Mouse (Mus musculus): Measurements from ENCODE around the gene S100a6.
A peak's percentile ranks its signal among the peaks of the same experiment; 100 is the strongest.

The S100a6 gene

GRCm38 (mm10) chr3:90629298-90629697, 16.6 kb downstream of the S100a6 start:
- DNase-seq = no peak

DNA sequence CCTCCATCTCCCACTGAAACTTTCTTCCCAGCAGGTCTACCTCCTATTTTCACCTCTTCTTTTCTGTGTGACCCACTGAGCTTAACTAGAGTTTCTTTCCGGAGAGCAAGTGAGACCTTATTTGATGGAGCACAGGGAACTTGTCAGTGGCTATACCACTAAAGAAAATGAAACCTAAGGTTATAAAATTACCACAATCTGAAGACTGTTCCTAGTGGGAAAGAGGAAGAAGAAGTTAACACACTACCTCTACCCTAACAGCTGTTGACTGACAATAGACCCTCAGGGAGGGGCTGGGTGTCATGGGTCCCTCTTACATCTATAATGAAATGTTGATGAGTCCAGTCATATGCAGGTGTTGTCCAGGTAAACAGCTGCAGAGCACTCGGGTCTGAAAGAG, 19.3 kb downstream of the S100a6 start:
- no peak for DNase-seq

GRCm38 (mm10) chr3:90638511-90639275, 26.0 kb downstream of the S100a6 start:
- DNase-seq = no peak

DNA sequence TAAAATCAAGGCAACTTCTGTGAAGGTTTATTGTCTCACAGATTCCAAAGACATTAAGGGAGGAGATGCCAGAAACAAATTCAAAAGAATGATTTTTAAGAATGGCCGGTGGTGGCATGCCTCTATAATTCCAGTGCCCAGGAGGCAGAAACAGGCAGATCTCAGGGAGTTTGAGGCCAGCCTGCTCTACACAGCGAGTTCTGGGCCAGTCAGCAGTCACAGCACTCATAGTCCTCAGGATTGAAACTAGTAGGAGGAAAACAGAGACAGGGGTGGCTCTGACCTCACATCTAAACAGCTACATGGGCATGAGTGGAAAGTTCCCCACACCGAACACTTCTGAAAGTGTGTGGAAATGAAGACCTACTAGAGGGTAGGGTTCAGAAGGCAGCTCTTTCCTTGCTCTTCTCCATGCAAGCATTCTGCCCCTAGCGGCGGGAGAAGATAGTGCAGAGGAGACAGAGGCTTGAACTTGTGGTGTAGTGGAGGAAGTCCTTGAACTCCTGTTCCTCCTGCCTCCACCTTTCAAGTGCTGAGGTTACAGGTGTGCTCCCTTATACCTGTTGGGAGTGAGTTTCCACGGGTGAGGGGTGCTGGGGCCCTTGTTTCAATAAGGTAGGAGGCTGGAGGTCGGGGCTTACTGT, 27.0 kb downstream of the S100a6 start:
- peak; percentile 29 to 63 for DNase-seq

DNA sequence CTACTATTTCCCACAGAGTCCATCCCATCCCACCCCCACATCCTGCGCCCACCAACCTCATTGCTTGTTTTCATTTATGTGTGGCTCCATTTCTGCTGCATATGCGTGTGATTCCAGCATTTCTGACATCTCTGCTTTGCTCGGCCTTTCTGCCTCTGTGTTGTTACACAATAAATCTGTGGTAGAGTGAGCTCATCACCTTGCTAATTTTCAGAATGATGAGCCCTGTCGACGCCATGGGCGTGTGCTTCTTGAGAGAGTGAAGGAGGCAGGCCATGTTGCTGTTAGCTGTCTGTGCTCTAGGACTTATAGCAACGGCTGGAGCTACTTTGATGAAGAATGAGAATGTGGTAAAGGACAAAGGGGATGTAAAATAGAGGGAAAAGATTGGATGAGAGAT, 28.3 kb downstream of the S100a6 start:
- DNase-seq = no peak

DNA sequence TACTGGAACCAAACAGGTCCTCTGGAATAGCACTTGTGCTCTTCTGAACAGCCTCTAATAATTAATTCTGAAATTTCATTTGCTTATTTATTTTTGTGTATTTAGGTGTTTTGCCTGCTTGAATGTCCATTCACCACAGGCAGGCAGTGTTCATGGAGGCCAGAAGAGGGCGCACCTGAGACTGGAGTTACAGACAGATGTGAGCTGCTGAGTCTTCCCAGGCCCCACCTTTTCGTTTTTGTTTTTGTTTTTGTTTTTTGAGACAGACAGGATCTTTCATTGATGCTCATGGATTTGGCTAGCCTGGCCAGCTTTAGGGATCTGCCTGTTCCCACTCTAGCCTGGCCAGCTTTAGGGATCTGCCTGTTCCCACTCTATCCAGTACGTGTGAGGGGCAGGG, 31.5 kb downstream of the S100a6 start:
- peak; percentile 15 to 55 for DNase-seq

GRCm38 (mm10) chr3:90647291-90647690, 34.6 kb downstream of the S100a6 start:
- DNase-seq = no peak

DNA sequence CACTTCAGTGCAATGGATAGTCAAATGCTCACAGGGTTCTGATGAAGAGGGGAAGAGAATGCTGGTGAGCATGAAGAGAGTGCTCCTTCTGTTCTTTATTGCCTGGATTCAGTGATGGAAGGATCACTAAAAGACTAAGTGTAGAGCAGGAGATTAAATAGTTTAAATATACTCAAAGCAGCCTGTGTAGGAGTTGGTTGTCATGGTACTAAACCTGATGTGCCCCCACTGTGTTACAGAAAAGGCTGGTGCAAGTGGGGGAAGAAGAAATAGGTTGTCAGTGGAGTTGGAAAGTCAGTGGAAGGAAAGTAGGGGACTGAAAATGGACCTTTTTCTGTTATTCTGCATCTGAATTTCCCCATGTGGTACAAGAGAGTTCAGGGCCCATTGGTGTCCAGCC, 36.3 kb downstream of the S100a6 start:
- DNase-seq = no peak

DNA sequence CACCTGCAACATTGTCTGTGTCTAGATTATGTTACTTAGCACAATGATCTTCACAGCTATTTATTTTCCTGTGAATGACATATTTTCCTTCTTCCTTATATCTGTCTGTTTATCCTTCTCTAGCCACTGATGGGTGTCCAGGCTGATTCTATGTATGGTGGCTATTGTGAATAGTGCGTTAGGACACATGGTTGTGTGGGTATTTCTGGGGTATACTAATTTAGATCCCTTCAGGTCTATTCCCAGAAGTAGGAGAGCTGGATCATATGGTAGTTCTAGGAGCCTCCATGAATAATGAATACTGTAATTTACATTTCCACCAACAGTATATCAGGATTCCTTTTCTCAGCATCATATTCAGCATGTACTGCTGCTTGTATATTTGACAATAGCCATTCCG, 37.1 kb downstream of the S100a6 start:
- no peak for DNase-seq

- DNase-seq = peak; percentile 11 to 66
Observed at GRCm38 (mm10) chr3:90652878-90653508, 40.3 kb downstream of the S100a6 start.

- no peak for DNase-seq
Observed at GRCm38 (mm10) chr3:90653717-90654116, 41.0 kb downstream of the S100a6 start, which contains the start of gene S100a7a. Gene S100a7a, plus strand, starts transcription at chr3:90654017.

DNA sequence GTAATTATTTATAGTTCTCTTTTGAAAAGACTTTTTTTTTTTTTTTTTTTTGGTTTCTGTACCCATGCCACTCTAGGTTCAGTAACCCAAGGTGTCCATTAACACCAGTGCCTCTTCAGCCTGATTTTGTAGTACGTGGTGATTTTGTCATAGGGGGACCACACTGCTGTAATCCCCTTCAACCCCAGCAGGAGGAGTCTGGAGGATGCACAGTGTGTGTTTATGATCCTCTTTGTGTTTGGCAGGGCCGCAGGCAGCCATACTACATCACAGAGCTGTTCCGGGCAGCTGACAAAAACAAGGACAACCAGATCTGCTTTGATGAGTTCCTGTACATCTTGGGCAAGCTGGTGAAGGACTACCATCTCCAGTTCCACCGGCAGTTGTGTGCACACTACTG, 44.7 kb downstream of the S100a6 start:
- no peak for DNase-seq

DNA sequence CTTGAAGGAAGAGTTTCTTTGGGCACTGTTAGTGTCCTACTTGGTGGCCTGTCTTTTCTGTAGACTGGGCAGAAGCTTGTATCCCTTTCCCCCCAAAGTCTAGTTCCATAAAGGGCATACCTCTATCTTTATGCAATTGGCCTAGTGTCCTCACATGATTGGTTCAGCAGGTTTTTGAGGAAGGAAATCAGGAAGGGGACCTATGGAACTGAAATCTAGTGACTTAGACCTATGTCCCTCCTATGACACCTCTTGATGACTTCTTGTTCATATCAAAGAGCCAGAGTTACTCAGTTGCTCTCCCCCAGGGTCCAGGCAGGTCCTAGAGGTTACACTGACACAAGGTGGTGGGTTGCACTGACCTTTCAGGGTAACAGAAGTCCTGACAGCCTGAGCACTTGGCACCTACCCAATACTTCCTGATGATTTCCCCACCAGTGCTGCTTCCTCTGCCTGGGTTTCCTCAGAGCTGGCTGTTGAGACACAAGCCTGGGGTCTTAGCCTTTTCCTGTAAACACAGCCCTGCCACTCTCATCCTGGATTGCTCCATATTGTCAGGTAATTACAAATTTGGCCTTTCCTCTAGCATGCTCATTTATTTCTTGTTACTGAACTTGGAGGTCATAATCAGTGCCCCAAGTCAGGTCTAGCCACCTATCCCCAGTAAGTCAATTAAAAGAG, 46.8 kb downstream of the S100a6 start:
- no peak for DNase-seq

DNA sequence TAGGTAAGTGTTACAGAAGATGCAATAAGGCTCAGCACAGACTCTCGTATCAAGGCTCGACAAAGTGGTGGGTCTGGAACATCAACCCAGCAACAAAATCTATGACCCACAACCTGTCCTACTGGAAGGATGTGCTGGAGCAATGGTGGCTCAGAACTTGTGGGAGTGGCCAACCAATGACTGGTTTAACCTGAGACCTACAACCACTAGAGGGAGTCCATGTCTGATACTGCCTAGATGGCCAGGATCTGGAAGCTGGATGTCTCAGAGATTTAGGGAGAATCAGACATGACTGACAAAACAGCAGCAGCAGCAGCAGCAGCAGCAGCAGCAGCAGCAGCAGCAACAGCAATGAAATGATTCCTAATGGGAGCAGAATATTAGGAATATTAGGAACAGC, 51.5 kb downstream of the S100a6 start:
- DNase-seq = no peak

DNA sequence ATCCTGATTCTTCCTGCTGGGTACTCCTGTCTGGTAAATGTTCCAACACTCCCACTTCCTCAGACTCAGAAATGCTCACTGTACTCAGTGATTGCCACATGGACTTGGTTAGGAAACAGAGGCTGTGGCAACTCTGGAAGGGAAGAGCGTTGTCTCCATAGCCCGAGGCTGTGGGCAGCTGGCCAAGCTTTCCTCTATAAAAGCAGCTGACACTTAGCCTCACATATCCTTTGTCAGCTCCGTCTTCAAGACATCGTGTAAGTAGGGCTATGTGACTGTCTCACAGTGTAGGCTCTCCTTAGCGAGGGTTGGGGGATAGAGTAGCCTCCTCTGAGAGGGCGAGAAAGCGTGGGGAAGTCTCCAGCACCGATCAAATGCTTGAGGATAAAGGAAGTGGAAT, 56.2 kb downstream of the S100a6 start, which contains the start of gene S100a8:
Gene S100a8 (plus strand): TSS at position 133 of the 400 bp plus-strand sequence.
- no peak for DNase-seq
